Mouse (Mus musculus) spleen, adult 2 months (tissue): ENCODE measurements around the gene Gm20388.

Experiments used
- CTCF ChIP-seq: fragments of 200-500 bp; IDR thresholded peaks from 2 replicates; pipeline ENCODE4 v1.5.1; 2011; ENCODE audit warnings: mild to moderate bottlenecking, inconsistent platforms; ENCODE audit not compliant: insufficient read depth, insufficient read length, insufficient replicate concordance; ENCODE audit errors: extremely low read depth
- POLR2A ChIP-seq: fragments of 200-500 bp; IDR thresholded peaks from 2 replicates; pipeline ENCODE4 v1.6.1; 2011; ENCODE audit warnings: low read depth, low read length, inconsistent platforms

DNA sequence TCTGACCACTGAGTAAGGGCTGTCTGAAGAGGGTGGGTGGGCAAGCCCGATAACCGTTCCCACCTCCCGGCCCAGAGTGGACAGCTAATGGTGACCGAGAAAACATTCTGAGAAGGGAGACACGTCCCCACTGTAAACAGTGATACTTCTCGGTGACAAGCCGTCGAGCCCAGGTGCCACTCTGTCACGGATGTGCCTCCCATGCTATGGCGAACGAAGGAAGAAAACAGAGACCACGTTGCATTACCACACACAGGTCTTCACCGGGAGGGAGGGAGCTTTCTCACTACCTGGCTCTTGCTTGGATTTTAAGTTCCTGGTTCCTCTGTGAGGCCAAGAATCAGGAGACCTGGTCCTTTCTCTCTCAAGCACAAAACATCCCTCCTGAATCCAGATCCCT, 2637.7 kb downstream of the Gm20388 start:
- TF ChIP-seq POLR2A: no peak
- TF ChIP-seq CTCF: no peak
